Mouse (Mus musculus): ENCODE results near the gene Dppa4. TPM values are rescaled to one million over a fixed set of nuclear protein-coding genes. Genes with fewer than 3 reads are reported as not detected.

The Dppa4 gene
- not detected for polyA plus RNA-seq (2017; shearing (Covaris generic))

GRCm38 (mm10) chr16:48283517-48283916, at the start of gene Dppa4:
TSS of gene Dppa4 (plus strand) at chr16:48283733.

GRCm38 (mm10) chr16:48303509-48303908, 20.0 kb downstream of the Dppa4 start, which contains the start of gene Dppa2:
TSS of gene Dppa2 (plus strand) at chr16:48303908.

Other genes starting within 250 kb of the Dppa4 start
- gene Dppa2, start 20.2 kb downstream of the Dppa4 start, polyA plus RNA-seq (2017; shearing (Covaris generic)) = under 1 TPM in 1 of 2 experiments, not detected in 1; 0.67 TPM
- gene Gm5485, start 128.7 kb downstream of the Dppa4 start, polyA plus RNA-seq (2017; shearing (Covaris generic)) = under 1 TPM in 1 of 2 experiments, not detected in 1; 0.78 TPM
- under 1 TPM; 0.17 to 0.54 TPM for gene Morc1, start 147.5 kb downstream of the Dppa4 start, polyA plus RNA-seq (2017; shearing (Covaris generic))

Data from inflammation-experienced regulatory T-cells (primary cell).